Mouse (Mus musculus) heart, embryonic 13.5 days (tissue): Measurements from ENCODE around the gene Papss2. TPM values are rescaled to one million over a fixed set of nuclear protein-coding genes. Genes with fewer than 3 reads are reported as not detected.
"Not testable (repeated sequence)": the region's sequence is repeated elsewhere in the genome, so short reads cannot be mapped to it uniquely, and the experiment has no call there.

Experiments
- ATAC-seq: fragments of 200-750 bp; cut with Nextera tagmentation; 2 replicates; pipeline ENCODE4 v1.8.0; 2017; ENCODE audit warnings: moderate TSS enrichment; ENCODE audit not compliant: insufficient number of reproducible peaks, low FRiP score, low TSS enrichment; ENCODE audit errors: extremely low read depth
- H3K27ac ChIP-seq: fragments of 300-500 bp; sonication (generic); replicated peaks from 2 replicates; pipeline ENCODE4 v1.5.1; 2015; ENCODE audit warnings: moderate library complexity, mild to moderate bottlenecking, inconsistent platforms
- H3K27me3 ChIP-seq: fragments of 300-500 bp; sonication (generic); replicated peaks from 2 replicates; pipeline ENCODE4 v1.6.1; 2015; ENCODE audit warnings: mild to moderate bottlenecking, inconsistent platforms
- H3K36me3 ChIP-seq: fragments of 300-500 bp; sonication (generic); 2 replicates; pipeline ENCODE4 v1.6.1; 2015; ENCODE audit warnings: mild to moderate bottlenecking, inconsistent platforms
- H3K4me1 ChIP-seq: fragments of 300-500 bp; sonication (generic); 2 replicates; pipeline ENCODE4 v1.6.1; 2015; ENCODE audit warnings: inconsistent platforms
- H3K4me2 ChIP-seq: fragments of 300-500 bp; sonication (generic); 2 replicates; pipeline ENCODE4 v1.6.1; 2015; ENCODE audit warnings: inconsistent platforms, mild to moderate bottlenecking, moderate library complexity
- H3K4me3 ChIP-seq: fragments of 300-500 bp; sonication (generic); 2 replicates; pipeline ENCODE4 v1.5.1; 2015; ENCODE audit warnings: moderate library complexity, mild to moderate bottlenecking, inconsistent platforms
- H3K9ac ChIP-seq: fragments of 300-500 bp; sonication (generic); 2 replicates; pipeline ENCODE4 v1.6.1; 2015; ENCODE audit warnings: inconsistent platforms, mild to moderate bottlenecking, moderate library complexity
- H3K9me3 ChIP-seq: fragments of 300-500 bp; sonication (generic); 2 replicates; pipeline ENCODE4 v1.6.1; 2016; ENCODE audit warnings: inconsistent platforms
- WGBS: fragments of 180-500 bp; shearing (Covaris S2); methylation state at CpG from one replicate; pipeline ENCODE4 v1.1.7; 2015; ENCODE audit warnings: mixed read lengths; 5-methylcytosine and 5-hydroxymethylcytosine counted together
- polyA plus RNA-seq: library from polyadenylated mRNA; unstranded; fragments of >200 nt; fragmentation: Nextera tagmentation; extraction: Ambion mirVana; gene quantifications from 2 replicates; pipeline ENCODE4 v1.2.1, GENCODE M21; 2015

Gene Papss2
- polyA plus RNA-seq, 1 experiment from 2014 or later: 8.9 TPM

DNA sequence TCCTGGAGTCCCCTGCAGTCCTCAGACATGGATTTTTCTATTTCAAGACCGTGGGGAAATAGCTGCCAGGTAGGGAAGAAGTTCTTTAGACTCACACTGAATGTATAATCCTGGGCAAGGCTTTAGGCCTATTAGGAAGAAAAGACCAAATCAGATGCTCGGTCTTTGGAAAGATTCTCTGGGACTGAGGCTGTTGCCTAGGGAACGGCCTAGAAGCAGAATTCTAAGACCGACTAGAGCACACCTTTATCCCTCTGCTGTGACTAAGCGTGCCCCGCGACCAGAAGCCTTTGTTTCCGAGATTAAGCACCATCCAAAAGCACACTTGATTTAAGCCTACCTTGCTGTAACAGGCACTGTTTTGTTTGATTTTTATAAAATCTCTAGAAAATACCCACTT lies 46.4 kb downstream of the Papss2 start:
- peaks cover 33% of the 10 kb centered on the region for H3K36me3 ChIP-seq
- no peaks in the 10 kb centered on the region for H3K27me3 ChIP-seq
- no peak overlapping the region for H3K4me3 ChIP-seq
- no peak overlapping the region for H3K27ac ChIP-seq
- peaks cover 6% of the 10 kb centered on the region; the same call in 1 of the 2 replicates for H3K9me3 ChIP-seq
- ATAC-seq: no peak
- WGBS: 81% methylated on average over 8 of the region's 8 CpGs
- H3K9ac ChIP-seq: no peak overlapping the region
- no peak overlapping the region for H3K4me2 ChIP-seq
- peaks cover 17% of the 10 kb centered on the region for H3K4me1 ChIP-seq

DNA sequence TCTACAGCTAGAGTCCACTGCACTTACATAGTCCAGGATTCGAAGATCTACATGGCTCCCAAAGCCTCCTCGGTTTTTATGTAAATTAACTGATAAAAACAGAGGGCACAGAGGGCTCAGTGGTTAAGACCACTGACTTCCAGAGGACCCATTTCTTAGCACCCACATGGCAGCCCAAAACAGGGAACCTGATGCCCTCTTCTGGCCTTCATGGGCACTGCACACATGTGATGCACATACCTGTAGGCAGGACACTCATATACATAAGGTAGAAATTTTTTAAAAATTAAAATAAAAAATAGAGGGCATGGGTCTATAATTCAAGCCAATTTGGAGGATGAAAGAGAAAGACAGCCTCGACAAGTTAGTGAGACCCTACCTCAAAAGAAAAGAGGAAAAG lies 48.1 kb downstream of the Papss2 start:
- ATAC-seq: no peak
- H3K4me3 ChIP-seq: no peak overlapping the region
- no peaks in the 10 kb centered on the region for H3K27me3 ChIP-seq
- H3K9ac ChIP-seq: no peak overlapping the region
- peaks cover 6% of the 10 kb centered on the region; the same call in 1 of the 2 replicates for H3K9me3 ChIP-seq
- H3K36me3 ChIP-seq: peaks cover 33% of the 10 kb centered on the region
- 86% methylated on average over 3 of the region's 3 CpGs for WGBS
- H3K4me2 ChIP-seq: no peak overlapping the region
- H3K27ac ChIP-seq: no peak overlapping the region
- H3K4me1 ChIP-seq: peaks cover 9% of the 10 kb centered on the region

DNA sequence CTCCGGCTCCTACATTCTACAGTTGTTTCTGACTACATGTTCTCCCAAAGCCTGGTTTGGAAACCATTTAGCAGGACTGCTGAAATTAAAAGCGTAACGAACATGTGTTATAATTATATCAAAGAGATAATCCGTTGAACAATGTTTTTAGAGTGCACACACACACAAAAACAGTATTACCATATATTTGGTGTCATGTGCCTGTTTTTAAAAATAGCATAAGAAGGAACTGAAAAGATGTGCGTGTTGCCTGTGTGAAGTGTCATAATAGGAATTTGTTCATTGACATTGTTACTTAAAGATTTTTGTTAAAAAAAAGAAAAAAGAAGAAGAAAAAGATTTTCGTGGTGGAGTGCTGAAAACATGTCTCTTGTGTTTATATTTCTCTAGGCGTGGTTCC lies 50.3 kb downstream of the Papss2 start:
- Histone ChIP-seq H3K4me1 (peaks cover 8% of the 10 kb centered on the region; the same call in 1 of the 2 replicates), H3K27me3 (no peaks in the 10 kb centered on the region), H3K4me3 (no peak overlapping the region), H3K9ac (no peak overlapping the region), H3K4me2 (no peak overlapping the region), H3K36me3 (peaks cover 30% of the 10 kb centered on the region), H3K27ac (no peak overlapping the region), H3K9me3 (peaks cover 6% of the 10 kb centered on the region; the same call in 1 of the 2 replicates)
- no peak for ATAC-seq
- WGBS: 83% methylated on average over 7 of the region's 7 CpGs

DNA sequence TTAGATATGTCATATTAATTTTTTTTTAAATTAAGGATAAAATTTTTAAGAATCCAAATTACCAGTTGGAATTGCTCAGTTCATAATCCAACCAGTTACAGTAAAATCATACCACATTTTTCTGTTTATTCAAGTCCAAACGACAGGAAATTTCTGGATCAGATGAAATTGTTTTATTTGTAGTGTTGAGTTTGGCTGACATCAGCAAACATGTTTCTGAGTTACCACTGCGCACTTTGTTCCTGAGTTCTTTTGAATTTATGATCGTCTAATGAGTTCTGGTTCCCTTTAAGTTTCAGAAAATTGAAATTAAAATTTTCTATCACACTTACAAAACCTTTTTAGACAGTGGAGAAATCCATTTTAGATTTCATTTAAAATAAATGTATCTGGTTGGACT lies 50.8 kb downstream of the Papss2 start:
- Histone ChIP-seq H3K4me2 (no peak overlapping the region), H3K9me3 (peaks cover 6% of the 10 kb centered on the region; the same call in 1 of the 2 replicates), H3K9ac (no peak overlapping the region), H3K36me3 (peaks cover 28% of the 10 kb centered on the region), H3K4me3 (no peak overlapping the region), H3K27me3 (no peaks in the 10 kb centered on the region), H3K4me1 (peaks cover 8% of the 10 kb centered on the region; the same call in 1 of the 2 replicates), H3K27ac (no peak overlapping the region)
- ATAC-seq: no peak
- WGBS: 77% methylated on average over 3 of the region's 3 CpGs

DNA sequence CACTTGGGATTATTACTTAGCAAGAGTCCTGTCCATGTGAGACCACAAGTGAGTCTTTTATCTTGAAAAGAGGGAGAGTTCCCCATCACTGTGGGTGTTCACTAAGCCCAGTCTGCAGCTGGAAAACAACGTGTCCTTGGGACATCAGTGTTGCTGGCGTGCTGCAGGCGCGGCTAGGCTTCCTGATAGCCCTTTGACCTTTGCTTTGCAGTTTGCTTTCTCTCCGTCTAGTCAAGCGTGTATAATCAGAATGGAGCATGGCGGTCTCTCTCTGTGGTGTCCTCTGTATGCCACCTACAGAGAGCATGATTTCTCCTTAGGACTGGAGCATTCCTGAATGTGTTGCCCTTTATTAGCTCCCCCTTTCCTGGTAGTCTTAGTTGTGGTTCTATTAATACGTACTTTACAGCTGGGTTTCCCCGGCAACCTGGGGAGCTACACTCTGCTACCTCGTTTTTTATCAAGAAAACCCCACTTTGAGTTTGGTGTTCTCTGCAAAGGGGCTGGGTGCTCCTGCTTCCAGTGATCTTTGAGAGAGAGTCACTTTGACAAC lies 52.5 kb downstream of the Papss2 start:
- Histone ChIP-seq H3K27me3 (no peaks in the 10 kb centered on the region), H3K4me3 (no peak overlapping the region), H3K4me2 (peak overlapping the region; percentile 12), H3K9me3 (peaks cover 6% of the 10 kb centered on the region; the same call in 1 of the 2 replicates), H3K9ac (peak overlapping the region; percentile 6; the same call in 1 of the 2 replicates), H3K36me3 (peaks cover 16% of the 10 kb centered on the region), H3K4me1 (peaks cover 8% of the 10 kb centered on the region; the same call in 1 of the 2 replicates), H3K27ac (no peak overlapping the region)
- no peak for ATAC-seq
- 25% methylated on average over 10 of the region's 10 CpGs for WGBS

DNA sequence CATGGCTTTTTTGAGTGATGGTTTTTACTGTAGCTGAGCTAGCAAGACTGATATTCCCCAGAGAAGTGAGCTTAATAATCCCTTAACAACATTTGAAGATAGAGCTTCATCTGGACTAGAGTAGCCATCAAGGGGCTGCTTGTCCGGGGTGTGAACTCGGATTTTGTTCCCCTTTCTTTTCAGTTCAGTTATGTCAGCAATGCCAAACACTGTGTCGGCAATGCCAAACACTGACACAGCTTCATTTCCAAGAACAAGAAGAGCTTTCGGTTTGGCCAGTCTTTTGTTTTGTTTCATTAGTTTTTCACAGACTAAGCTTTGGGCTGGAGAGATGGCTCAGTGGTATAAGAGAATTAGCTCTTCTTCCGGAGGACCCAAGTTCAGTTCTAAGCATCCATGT lies 55.5 kb downstream of the Papss2 start:
- H3K4me1 ChIP-seq: peaks cover 8% of the 10 kb centered on the region; the same call in 1 of the 2 replicates
- H3K9ac ChIP-seq: no peak overlapping the region
- WGBS: 87% methylated on average over 5 of the region's 5 CpGs
- H3K27ac ChIP-seq: no peak overlapping the region
- no peak overlapping the region for H3K4me2 ChIP-seq
- H3K9me3 ChIP-seq: no peaks in the 10 kb centered on the region
- H3K4me3 ChIP-seq: no peak overlapping the region
- no peak for ATAC-seq
- H3K36me3 ChIP-seq: 0 out of 2 replicates have a peak, but pooled peaks cover 5% of the 10 kb centered on the region
- H3K27me3 ChIP-seq: no peaks in the 10 kb centered on the region

DNA sequence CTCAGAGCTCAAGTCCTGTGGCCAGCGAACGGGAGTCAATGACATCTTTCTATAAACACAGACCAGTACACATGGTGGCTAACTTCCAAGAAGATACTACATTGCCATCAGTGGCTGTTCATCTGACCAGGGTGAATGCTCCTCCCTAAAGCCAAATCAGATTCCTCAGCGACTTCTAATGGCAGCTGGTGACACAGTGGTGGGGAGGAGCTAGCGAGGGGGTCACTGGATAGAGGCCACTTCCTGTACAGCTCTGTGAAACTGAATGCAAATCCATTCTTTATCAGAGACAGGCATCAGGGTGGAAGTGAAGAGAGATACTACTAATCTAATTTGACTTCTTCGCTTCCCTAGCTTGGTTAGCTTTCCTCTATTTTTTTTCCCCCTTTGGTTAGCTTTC lies 57.5 kb downstream of the Papss2 start:
- no peak for ATAC-seq
- Histone ChIP-seq H3K27me3 (no peaks in the 10 kb centered on the region), H3K4me1 (peaks cover 4% of the 10 kb centered on the region; the same call in 1 of the 2 replicates), H3K4me3 (no peak overlapping the region), H3K36me3 (0 out of 2 replicates have a peak, but pooled peaks cover 5% of the 10 kb centered on the region), H3K9me3 (no peaks in the 10 kb centered on the region), H3K27ac (no peak overlapping the region), H3K9ac (no peak overlapping the region), H3K4me2 (no peak overlapping the region)
- WGBS: 75% methylated on average over 5 of the region's 5 CpGs

DNA sequence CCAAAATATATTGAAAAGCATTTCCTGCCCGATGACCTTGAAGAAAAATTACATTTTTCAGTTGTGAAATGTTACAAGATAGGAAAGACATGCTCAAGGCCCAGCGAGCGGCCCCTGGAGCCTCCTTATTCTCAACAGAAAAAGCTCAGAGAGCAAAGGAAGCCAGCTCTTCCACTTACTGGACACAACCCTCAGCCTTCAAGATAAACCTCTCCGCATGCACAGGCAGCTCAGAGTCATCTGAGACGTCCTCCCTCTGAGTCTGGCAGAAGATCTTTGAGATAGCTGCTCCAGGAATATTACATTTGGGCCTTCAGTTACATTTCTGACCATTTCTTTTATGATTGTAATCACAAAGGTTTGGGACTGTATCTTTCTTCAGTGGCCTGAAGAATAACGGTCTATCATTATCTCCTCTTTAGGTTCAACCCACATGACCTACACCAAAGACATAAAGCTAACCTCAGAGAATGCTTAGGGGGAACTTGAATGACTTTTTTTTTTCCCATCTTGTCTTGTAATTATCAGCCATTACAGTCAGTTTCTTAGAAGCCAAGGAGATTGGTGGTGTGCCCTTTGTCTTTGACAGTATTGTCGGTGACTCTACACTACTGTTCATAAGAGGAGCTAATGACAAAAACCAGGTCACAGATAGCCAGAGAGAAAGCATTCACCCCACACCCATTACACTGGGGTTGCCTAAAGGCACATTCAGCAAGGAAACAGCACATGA lies 58.2 kb downstream of the Papss2 start:
- no peaks in the 10 kb centered on the region for H3K4me1 ChIP-seq
- 0 out of 2 replicates have a peak, but pooled peaks cover 5% of the 10 kb centered on the region for H3K36me3 ChIP-seq
- no peak overlapping the region for H3K4me3 ChIP-seq
- H3K9me3 ChIP-seq: no peaks in the 10 kb centered on the region
- no peak for ATAC-seq
- H3K27ac ChIP-seq: no peak overlapping the region
- no peak overlapping the region for H3K9ac ChIP-seq
- H3K27me3 ChIP-seq: no peaks in the 10 kb centered on the region
- WGBS: 59% methylated on average over 7 of the region's 7 CpGs
- no peak overlapping the region for H3K4me2 ChIP-seq

DNA sequence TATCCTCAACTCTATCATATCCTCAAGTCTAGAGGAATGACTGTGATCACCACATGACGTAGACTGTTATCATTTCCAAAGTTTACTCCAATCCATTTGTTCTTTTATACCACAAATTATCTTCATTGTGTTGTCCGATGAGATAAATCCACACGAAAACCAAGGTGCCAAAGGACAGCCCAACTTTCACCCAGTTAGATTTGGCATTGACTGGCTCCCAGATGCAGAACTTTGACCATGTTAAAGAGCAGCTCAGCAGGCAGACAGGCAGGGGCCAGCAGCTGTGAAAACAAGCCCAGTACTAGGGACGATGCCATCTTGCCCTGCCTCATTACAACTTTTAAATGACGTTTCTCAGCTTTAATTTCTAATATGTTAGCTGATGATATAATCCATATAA lies 63.8 kb downstream of the Papss2 start:
- Histone ChIP-seq H3K27ac (no peak overlapping the region), H3K27me3 (no peaks in the 10 kb centered on the region), H3K4me3 (no peak overlapping the region), H3K9me3 (no peaks in the 10 kb centered on the region), H3K9ac (no peak overlapping the region), H3K36me3 (peaks cover 31% of the 10 kb centered on the region), H3K4me2 (no peak overlapping the region), H3K4me1 (no peaks in the 10 kb centered on the region)
- 71% methylated on average over 5 of the region's 5 CpGs for WGBS
- no peak for ATAC-seq

DNA sequence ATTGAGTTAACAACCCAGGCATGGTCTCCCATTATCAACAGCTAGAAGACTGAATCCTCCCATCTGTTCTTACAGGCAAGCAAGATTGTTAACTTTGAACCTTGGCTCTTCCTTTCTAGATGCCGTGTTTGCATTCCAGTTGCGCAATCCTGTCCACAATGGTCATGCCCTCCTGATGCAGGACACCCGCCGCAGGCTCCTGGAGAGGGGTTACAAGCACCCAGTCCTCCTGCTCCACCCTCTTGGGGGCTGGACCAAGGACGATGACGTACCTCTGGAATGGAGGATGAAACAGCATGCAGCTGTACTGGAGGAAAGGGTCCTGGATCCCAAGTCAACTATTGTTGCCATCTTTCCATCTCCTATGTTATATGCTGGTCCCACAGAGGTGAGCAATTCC lies 67.3 kb downstream of the Papss2 start:
- WGBS: 86% methylated on average over 6 of the region's 6 CpGs
- ATAC-seq: no peak
- Histone ChIP-seq H3K4me1 (no peaks in the 10 kb centered on the region), H3K4me3 (no peak overlapping the region), H3K9ac (no peak overlapping the region), H3K36me3 (peaks cover 37% of the 10 kb centered on the region), H3K9me3 (no peaks in the 10 kb centered on the region), H3K27me3 (no peaks in the 10 kb centered on the region), H3K4me2 (no peak overlapping the region), H3K27ac (no peak overlapping the region)

DNA sequence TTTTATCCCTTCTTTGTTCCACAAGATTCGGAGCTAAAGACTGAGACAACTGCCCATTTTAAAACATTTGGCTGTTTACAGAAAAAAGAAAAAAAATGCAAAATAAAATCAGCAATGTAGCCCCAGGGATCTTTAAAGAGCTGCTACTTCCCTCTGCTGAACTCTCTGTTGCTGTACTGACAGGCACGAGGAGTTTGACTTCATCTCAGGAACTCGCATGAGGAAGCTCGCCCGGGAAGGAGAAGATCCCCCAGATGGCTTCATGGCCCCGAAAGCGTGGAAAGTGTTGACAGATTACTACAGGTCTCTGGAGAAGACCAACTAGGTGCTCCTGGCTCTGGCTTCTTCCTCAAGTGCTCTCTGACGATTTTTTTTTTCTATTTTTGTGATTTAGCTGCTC lies 69.7 kb downstream of the Papss2 start:
- no peaks in the 10 kb centered on the region for H3K9me3 ChIP-seq
- H3K27ac ChIP-seq: no peak overlapping the region
- no peaks in the 10 kb centered on the region for H3K4me1 ChIP-seq
- 61% methylated on average over 8 of the region's 8 CpGs for WGBS
- no peak overlapping the region for H3K4me2 ChIP-seq
- H3K36me3 ChIP-seq: peaks cover 46% of the 10 kb centered on the region
- ATAC-seq: no peak
- no peak overlapping the region for H3K4me3 ChIP-seq
- no peak overlapping the region for H3K9ac ChIP-seq
- H3K27me3 ChIP-seq: no peaks in the 10 kb centered on the region

DNA sequence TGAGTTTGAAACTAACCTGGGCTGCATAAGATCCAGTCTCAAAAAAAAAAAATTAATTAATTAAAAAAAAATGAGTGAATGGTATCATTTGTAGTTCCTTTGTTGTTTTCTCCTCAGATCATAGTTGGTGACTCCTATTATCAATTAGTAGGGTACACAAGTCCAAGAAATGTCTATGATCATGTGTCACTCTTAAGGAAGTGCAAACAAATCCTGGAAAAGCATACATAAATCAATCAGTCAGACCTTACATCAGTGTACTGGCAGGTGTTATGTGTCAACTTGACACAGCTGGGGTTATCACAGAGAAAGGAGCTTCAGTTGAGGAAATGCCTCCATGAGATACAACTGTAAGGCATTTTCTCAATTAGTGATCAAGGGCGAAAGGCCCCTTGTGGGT lies 72.2 kb downstream of the Papss2 start:
- 78% methylated on average over 1 of the region's 1 CpGs for WGBS
- not testable (repeated sequence) for H3K9me3 ChIP-seq, H3K4me2 ChIP-seq, H3K27me3 ChIP-seq, ATAC-seq, H3K27ac ChIP-seq, H3K9ac ChIP-seq, H3K4me3 ChIP-seq, H3K4me1 ChIP-seq
- H3K36me3 ChIP-seq: peaks cover 49% of the 10 kb centered on the region
